Mouse (Mus musculus): ENCODE data around the gene Zfp771.
"Not testable (repeated sequence)": the region's sequence is repeated elsewhere in the genome, so short reads cannot be mapped to it uniquely, and the experiment has no call there.

The Zfp771 gene

DNA sequence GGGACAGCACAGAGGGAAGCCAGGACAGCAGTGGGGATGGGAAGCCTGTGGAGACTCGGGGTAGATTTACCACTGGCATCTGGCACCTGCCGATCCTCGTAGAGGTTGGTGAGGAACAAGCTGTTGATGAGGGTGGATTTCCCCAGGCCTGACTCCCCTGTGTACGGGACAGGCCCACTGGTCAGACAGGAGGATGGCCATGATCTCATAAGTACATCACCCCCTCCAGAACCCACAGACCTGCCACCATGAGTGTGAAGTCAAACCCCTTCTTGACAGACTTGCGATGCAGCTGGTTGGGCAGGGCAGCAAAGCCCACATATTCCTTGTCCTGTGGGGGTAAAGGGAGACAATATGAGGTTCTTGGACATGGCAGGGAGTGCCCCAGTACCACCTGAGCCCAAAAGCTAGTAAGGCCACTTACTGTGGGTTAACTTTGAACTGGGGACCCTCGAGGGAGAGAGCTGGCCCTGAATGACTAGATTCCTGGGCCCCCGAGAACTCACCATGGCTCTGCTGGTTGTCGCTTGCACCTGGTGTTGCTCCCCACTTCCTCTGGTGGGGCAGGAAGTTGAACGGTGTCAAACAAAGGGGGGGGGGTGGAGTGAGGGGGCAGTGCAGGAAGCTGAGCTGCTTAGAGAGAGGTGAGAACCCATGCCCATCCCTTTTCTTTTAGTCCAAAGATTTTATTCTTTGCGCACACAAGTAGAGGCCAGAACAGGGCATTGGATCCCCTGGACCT lies 26.0 kb upstream of the Zfp771 start:
- DNase-seq (ENCODE audit: low read depth, low spot score), result peak; percentile 36

DNA sequence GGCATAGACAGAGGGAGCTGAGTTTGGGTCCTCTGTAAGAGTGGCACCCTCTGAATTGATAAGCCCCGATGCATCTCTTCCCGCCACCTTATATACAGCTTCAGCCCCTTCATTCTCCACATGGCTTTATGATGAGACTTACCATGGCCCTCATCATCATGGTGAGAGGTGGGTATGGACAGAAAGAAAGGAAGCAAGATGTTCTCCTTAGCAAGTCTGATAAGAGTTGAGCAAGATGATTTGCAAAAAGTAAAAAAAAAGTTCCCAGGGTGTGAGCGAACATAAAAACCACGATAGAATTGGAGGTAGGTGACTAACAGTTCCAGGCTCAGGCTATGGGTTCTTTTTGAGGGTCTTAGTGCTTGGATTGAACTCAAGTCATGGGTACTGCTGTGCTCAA lies 25.4 kb upstream of the Zfp771 start:
- no peak for DNase-seq (ENCODE audit: low read depth, low spot score)

DNA sequence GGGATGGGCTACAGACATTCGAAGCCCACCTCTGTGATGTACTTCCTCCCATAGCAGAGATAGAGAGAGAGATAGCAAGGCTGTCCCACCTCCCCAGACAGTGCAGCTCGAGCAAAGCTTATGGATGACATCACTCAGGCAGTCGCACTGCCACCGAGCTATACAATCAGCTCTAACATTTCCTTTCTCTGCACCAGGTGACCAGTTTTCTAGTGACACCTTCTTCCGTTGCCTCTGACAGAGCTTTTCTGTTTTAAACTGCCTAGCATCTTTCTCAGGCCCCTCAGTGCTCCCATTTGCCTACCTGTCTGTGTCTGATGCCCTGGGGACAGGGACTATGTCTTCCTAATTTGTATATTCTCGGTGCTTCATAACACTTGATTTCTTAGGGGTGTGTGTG lies 23.6 kb upstream of the Zfp771 start:
- peak; percentile 26 for DNase-seq (ENCODE audit: low read depth, low spot score)

DNA sequence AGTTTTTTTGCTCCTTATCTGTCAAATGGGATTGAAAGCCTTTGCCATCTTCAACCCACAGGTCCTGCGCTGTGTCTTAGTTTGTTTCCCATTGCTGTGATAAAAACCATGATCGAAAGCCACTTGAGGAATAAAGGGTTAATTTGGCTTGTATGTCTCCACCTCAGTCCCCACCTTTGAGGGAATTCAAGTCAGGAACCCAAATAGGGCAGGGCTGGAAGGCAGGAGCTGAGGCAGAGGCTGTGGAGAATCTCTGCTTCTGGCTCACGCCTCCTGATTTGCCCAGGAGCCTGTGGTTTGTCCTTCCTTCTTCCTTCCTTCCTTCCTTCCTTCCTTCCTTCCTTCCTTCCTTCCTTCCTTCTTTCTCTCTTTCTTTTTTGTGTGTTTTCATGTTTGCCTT lies 21.0 kb upstream of the Zfp771 start:
- peak; percentile 44 for DNase-seq (ENCODE audit: low read depth, low spot score)

DNA sequence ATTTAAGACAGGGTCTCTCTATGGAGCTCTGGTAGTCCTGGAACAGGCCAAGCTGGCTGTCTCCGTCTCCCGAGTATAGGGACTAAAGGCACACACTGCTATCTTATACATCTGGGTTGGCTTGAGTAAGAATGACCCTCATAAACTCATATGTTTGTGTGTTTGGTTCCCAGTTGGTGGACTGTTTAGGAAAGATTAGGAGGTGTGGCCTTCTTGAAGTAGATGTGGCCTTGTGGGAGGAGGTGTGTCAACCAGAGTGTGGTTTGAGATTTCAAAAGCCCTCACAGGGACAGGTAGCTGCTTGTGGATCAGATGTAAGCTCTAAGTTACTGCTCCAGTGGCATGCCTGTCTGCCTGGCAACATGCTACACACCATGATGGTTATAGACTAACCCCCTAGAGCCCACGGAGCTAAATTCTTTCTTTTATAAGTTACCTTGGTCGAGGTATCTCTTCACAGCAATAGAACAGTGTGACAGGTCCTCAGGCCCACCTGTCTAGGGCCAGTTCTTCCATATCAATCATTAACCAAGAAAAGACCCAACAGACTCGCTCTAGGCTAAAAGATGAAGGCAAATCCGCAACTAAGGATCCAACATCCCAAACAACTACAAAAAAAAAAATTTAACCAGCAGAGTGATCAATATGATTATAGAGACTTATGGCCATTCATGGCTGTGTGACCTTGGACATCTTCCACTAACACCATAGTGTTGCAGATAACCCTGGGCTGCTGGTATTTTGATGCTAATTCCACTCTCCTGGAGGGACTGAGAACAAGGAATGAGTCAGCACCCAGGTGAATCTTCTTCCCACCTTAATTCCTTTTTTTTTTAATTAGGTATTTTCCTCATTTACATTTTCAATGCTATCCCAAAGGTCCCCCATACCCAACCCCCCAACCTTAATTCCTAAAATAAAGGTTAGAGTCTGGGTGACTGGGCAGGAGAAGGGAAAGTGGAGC lies 20.3 kb upstream of the Zfp771 start:
- peak; percentile 84 for DNase-seq (ENCODE audit: low read depth, low spot score)

DNA sequence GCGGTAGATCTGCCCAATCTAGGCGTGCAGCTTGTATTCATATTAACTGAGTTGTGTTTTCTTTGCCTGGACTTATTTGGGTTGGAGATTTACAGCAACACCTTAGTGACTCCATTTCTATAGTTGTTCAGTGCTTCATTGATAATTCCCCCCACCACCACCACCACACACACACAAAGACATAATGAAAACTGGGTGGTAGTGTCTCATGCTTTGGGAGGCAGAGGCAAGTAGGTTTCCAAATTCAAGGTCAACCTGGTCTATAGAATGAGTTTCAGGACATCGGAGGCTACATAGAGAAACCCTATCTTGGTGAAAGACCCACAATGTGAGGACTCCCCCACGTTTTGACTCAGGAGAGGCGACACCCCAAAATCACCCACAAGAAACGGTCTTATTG lies 19.5 kb upstream of the Zfp771 start:
- peak; percentile 59 for DNase-seq (ENCODE audit: low read depth, low spot score)

DNA sequence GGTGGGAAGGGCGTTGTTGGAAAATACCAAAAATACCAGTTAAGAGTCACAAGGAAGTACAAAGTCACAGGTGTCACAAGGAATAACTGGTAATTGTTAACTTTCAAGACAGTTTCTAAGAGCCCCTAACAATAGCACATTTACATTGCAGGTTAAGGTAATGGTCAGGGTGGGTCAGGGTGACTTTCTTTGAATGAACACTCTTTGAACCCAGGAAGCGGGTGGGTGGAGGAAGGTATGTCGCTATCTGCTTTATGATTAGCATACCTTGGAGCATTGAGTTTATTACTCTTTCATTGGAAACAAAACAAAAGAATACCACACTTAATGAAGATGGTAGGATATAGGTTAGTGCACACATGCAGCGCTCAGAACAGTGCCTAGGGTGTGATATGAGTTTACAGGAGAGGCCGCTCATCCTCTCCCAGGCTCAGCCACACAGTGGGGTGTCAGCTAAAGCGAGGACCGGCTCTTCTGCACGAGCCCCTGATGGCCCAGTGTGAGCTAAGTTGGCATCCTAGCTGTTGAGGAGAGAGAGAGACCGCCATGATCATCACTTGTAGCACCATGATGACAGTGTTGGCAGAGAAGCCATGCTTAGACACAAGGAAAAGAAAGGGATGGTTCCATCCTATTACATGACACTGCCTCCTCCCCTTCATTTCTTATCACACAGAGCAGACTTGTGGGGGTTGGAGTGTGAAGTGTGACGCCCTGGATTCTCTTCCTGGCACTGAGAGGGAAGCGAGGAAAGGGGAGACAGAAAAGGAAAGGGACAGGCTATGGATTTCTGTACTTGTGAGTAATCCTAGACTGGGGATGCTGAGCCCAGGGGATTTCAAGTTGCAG lies 18.7 kb upstream of the Zfp771 start:
- DNase-seq (ENCODE audit: low read depth, low spot score), result peak; percentile 90

DNA sequence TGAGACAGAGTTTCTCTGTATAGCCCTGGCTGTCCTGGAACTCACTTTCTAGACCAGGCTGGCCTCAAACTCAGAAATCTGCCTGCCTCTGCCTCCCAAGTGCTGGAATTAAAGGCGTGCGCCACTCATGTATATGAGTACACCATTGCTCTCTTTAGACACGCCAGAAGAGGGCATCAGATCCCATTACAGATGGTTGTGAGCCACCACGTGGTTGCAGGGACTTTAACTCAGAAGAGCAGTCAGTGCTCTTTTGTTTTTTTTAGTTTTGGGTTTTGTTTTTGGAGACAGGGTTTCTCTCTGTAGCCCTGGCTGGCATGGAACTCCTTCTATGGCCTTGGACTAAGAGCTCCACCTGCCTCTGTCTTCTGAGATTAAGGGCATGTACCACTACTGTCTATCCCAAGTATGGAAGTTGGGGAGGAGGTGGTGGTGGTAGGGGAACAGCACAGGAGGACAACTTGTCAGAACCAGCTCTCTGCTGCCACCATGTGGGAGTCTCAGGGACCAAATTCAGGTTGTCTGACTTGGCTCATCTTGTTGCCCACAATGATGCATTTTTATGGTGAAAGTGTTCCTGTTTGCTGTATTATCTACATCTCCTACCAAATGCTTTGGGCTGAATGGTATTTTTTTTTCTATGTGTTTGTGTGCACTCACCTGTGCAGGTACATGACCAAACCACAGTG lies 15.3 kb upstream of the Zfp771 start:
- DNase-seq (ENCODE audit: low read depth, low spot score), result peak; percentile 95

DNA sequence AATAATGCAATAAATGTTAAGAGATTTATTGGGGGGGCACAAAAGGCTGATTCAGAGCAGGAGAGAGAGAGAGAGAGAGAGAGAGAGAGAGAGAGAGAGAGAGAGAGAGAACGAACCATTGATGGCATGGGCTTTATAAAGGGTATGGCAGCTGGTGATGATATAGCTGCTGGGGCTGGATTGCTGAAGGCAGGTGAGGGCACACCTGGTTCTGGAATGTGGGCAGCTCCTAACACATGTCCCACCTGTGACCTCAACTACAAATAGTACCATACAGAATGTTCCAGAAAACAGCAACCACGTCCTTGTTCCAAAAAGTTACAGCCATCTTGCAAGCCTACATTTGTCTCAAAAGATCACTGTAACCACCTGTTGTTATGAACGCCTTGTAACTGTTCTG lies 12.7 kb upstream of the Zfp771 start:
- DNase-seq (ENCODE audit: low read depth, low spot score), result peak; percentile 46

DNA sequence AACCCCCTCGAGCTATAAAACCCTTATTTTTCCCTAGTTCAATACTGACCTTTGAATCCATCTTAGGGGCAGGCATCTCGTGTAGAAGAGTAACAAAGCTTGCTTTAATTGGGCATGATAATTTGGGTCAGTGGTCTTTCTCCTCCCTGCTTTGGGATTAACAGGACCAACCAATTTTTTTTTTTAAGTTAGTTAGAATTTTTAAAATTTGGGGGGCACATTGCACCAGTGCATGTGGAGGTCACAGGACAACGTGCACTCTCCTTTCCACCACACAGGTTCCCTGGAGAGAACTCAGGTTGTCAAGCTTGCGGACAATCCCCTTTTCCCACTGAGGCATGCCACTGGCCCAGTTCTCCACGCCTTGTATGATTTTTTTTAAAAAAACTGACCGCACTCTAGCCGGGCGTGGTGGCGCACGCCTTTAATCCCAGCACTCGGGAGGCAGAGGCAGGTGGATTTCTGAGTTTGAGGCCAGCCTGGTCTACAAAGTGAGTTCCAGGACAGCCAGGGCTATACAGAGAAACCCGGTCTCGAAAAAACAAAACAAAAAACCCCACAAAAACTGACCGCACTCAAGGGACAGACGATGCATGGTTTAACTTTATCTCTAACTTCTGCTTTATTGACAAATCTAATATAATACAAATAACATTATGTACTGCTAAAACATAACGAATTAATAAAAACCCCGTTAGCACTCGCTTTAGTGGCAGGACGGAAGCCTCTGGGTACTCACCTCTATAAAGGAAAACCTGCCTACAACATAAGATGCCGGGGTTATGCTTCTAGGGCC lies 12.1 kb upstream of the Zfp771 start:
- DNase-seq (ENCODE audit: low read depth, low spot score), result no peak

DNA sequence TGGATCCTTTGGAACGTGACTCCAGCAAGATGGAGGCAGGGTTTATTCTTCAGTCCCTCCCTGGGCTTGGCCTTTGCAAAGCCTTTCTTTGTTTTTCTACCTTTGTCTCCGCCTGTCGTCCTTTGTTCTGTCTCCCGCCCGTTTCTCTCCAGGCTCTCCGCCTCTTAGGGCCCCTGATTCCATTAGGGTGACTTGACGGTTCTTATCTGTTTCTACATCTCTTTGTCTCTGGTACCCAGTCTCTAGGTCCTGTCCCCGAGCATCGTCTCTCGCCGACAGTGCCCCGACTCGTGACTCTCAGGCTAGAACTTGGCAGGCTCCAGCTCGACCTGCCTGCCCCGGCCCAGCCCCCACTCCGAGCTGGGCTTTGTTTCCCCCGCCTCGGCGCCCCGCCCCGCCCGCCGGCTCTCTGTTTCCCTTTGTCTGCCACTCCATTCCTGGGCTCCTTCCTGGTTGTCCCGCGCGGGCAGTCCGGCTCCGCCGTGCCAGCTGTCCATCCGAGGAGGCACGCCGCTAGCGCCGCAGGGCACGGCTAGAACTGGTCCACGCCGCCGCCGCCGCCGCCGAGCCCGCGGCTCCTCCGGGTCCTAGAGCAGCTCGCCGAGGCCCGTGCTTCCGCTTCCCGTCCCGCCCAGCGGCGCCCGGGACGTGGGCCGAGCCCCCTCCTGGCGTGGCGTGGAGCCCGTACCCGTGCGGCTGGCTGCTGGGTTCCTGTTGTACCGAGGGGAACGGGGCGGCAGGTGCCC lies 11.3 kb upstream of the Zfp771 start, which contains the start of the genes Zfp553 and Sept1:
Zfp553 (plus strand) TSS at position 440 of the 746 bp plus-strand sequence.
Sept1 (minus strand) TSS at position 509 of the 746 bp plus-strand sequence.
- DNase-seq (ENCODE audit: low read depth, low spot score), result peak; percentile 90

DNA sequence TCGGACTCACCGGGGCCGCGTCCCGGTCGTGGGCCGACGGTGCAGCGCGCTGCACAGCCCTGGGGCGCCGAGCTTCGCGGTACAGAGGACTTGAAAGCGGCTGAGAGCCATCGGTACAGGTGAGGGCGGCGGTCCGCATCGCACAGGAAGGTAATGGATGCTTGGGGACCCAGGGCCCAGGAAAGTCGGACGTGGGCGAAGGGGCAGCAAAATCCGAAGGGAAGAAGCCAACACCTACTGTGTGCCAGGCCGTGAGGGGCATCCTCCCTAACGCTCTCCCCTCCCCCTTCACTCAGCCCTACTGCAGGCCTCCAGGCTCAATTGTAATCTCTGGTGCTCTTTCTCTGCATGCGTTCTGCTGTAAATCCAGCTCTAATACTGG lies 10.7 kb upstream of the Zfp771 start:
- DNase-seq (ENCODE audit: low read depth, low spot score), result peak; percentile 54

DNA sequence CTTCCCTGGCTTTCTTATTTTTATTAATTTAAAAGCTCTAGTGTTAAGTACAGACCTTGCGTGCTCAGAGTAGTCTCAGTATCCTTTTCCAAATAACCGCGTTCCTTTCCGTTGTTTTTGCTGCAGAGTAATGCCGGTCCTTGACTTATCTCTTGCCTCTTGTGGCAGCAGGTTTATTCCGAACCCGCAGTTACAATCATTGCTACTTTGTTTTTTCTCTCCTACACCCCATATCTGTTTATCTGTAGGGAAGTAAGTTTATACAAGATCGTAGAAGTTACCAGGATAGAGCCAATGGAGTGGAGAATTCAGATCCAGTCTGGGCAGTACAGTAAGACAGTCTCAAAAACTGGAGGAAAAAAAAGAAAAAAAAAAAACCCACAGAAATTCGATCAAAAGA lies 10.3 kb upstream of the Zfp771 start:
- no peak for DNase-seq (ENCODE audit: low read depth, low spot score)

DNA sequence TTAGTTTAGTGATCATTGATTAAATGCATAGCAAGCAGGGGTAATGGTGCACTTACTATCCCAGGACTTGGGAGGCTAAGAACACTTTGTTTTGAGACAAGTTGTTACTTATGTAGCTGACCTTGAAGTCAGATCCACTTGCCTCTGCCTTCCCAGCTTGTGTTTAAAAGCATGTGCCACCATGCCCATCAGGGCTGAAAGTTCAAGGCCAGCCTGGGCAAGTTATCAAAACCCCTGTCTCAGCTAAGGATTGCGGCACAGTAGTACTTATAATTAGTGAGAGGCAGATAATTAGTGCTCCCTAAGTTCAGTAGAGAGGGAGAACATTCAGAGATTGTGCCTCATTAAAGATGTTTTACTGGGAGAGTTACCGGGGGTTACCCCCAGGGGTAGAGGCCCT lies 9.3 kb upstream of the Zfp771 start:
- DNase-seq (ENCODE audit: low read depth, low spot score), result peak; percentile 41

DNA sequence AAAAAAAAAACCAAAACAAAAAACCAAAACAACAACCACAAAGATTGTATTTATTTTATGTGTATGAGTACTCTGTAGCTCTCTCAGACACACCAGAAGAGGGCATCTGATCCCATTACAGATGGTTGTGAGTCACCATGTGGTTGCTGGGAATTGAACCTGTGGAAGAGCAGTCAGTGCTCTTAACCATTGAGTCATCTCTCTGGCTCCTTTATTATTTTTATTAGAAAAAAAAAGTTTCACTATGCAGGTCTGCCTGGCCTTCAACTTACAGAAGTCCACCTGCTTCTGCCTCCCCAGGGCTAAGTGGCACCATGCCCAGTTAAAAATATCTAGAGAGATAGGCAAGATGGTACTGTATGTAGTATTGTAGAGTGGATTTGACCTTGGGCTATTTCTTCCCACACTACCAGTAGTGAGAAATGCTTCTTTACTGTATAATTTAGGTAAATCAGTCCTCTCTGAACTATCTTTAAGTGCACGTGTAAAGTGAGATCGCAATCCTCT lies 660 bp upstream of the Zfp771 start:
- no peak for DNase-seq (ENCODE audit: low read depth, low spot score)

DNA sequence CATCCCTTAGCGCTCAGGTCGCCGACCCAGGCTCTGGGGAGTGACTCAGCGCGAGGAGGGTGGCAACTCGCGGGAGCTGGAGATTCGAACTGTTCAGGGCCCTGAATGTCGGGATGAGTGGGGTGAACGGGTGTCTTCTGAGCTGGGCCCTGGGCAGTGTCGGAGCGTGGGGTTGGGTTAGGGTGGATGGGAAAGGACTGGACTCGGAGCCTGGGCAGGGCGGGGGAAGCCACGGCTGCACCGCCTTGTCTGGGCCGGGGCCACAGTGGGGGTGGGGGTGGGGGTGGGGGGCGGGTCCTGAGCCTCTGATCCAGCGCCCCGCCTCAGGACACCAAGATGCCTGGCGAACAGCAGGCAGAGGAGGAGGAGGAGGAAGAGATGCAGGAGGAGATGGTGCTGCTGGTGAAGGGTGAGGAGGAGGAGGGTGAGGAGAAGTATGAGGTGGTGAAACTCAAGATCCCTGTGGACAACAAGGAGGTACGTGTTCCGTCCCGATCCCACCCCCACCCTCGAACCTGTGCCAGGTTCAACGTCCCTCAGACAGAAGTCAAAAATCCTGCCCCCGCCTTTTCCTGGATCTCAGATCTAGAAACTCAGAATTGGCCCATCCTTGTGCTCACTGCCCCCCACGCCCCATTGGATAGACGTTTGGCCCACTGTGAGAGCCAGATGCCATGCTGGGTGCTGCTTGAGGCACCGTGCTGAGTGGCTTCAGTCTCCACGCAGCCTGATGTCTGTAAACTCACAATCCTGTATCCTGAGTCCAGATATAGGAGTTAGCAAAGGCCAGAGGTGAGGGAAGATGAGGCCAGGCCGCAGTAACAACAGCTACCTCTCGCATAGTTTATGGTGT lies 810 bp downstream of the Zfp771 start:
- DNase-seq (ENCODE audit: low read depth, low spot score), result no peak

DNA sequence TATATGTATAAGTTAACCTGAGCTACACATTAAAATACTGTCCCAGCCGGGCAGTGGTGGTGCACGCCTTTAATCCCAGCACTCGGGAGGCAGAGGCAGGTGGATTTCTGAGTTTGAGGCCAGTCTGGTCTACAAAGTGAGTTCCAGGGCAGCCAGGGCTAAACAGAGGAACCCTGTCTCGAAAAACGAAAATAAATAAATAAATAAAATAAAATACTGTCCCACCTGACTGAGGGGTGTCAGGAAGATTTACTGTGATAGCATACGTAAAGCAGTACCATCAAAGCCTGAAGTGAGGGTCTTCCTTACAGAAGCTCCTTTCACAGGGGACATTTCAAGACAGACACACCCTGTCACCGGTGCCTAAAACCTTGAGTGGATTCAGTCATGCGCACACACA lies 6.4 kb downstream of the Zfp771 start:
- not testable (repeated sequence) for DNase-seq (ENCODE audit: low read depth, low spot score)

DNA sequence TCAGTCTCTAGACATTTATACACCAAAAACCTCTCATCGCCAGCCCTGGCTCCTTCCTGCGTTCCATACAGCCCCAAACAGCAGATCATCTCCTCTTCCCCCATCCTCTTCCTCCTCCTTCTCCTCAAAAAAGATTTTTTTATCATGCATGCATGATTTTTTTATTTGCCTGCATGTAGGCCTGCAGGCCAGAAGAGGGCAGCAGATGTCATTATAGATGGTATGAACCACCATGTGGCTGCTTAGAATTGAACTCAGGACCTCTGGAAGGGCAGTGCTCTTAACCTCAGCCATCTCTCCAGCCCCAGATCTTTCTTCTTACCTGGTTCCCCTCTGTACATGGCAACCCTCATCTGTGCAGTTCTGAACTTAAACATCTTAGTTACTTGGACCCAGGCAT lies 8.3 kb downstream of the Zfp771 start:
- peak; percentile 70 for DNase-seq (ENCODE audit: low read depth, low spot score)
